Mouse (Mus musculus) megakaryocyte-erythroid progenitor cell, adult 5-6 weeks (primary cell): ENCODE data around the gene Htra3. TPM values are rescaled to one million over a fixed set of nuclear protein-coding genes. Genes with fewer than 3 reads are reported as not detected.

Experiments used
- ATAC-seq: replicated peaks from 2 replicates; pipeline ENCODE4 v1.8.0; 2016; ENCODE audit warnings: mild to moderate bottlenecking, inconsistent platforms; ENCODE audit not compliant: severe bottlenecking, poor library complexity, low FRiP score, low TSS enrichment
- total RNA-seq, 2 experiments: library from RNA; stranded (forward) in 1 of 2; stranded (reverse) in 1 of 2; fragments of 200-1000, 215-1000 nt in 1 of 2; fragments of >200 nt in 1 of 2; fragmentation: Nextera tagmentation in 1 of 2; gene quantifications; 2 replicates each; pipeline ENCODE4 v1.2.3; 2014 to 2017

The Htra3 gene
- total RNA-seq, 2 experiments from 2014 or later = not detected

DNA sequence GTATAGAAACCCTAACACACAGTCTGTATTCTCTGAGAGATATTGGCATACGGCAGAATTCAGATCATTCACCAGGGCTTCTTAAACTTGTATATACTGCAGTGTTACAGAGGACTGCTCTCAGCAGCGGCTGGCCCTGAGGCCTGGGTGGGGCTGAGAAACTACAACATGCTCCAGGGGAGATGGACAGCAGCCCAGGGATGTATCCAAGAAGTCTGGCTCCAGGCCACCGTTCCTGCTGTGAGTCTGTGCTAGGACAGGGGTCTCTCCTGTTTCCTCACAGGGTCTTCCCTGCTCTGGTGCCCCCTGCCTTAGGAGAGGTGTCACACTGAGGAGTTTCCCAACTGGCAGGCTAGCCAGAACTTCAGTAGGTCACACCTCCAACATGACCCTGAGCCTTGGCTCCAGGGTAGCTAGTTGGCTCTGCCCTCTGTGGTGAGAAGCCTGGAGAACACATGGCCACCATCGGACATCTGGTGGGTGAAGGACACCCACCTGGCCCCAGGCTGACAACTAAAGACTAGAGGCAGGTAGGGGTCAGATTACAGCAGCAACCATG lies 23.1 kb upstream of the Htra3 start:
- no peak for ATAC-seq

DNA sequence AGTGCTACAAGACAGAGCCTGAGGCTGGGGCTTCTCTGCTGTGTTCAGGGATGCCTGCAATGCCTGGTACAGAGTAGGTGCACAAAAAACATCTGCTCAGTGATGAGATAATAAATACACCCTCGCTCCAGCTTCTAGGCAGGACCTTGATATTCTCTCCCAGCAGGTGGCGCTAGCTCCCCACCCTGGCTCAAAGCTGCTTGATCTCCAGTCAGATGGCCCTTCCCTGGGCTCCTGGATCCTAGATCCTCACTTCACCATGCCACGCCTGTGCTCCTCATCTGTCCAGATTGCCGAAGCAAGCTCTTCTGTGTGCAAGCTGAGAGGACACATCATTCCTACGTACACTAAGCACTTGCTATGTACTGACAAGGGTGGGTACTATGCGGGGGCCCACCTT lies 21.5 kb upstream of the Htra3 start:
- ATAC-seq = 0 out of 2 replicates have a peak, but pooled peaks have one; percentile 36

DNA sequence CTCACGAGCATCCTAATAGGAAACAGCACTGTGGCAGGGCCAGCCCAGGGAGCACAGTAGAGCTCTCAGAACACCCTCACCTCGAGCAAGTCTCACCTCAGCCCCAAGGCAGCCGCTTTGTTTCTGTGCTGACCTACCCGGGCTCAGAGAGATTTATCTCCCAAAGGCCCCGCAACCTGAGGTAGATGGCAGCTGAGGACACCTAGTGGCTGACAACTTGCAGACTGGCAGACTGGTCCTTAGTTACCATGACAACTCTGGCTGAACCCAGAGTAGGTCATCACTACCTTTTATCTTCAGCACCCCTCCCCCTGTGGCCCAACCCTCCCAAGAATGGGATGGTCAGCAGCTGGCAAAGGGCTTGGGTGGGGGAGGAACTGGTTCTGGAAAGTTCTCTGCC lies 16.2 kb upstream of the Htra3 start:
- ATAC-seq = no peak

DNA sequence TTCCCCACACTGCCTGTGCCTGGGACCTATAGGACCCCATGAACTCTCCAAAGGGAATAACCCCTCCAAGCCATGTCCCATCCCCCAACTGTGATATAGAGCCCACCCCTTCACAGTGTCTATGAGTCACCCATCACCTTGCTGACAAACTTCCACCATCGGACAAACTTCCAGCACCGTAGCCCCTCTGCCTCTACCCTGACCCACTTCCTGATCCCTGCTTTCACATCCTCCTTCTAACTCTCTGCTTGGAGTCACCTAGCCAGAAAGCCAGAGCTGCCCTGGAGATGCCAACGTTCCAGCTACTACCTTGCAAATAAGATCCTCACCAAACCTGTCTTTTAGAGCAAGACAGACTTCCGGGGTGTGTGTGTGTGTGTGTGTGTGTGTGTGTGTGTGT lies 14.1 kb upstream of the Htra3 start:
- no peak for ATAC-seq

DNA sequence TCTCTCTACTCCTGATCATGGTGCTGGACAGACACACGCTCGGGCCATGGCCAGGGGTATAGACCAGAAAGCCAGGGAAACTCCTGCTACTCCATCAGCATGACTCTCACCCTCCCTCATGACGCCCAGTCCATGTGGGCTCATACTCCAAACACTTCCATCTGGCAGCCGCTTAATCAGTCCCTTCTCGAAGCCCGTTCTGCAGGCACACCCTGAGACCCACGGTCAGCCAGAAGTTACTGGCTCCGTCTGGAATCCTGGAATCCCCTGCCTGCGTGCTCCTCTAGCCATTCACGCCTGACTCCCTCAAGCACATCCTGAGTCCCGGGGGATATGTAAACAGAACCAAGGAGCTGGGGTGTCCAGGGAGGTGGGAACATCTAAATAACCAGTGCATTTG lies 11.7 kb upstream of the Htra3 start:
- ATAC-seq = no peak

DNA sequence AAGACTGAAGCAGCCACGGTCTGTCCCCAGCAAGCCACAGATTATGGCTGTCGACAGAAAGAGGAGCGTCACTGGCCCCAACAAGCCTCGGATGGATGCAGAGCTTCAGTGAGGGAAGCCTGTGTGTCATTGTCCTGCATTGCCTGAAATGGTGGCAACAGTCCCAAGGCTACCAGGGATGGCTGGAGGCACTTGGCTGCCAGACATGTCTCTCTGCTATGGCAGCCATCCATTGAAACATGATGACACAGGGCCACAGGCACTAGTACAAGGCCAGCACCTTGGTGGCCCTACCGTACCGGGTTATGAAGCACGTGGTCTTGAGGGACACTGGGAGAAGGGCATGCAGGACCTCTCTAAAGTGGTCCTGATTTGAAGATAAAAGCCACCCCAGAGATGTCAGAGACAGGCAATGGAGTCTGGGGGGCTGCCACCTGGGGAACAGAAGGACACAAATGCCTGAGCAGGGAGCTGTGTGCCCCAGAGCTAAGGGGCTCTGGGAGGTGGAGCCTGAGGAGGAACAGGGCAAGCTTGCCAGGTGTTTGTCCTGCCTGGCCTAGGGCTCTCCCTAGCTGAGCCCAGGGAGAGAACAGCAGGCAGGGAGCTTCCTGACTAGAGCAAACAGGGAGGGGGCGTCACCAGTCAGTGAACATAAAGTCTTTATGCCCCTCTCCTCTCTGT lies 11.0 kb upstream of the Htra3 start:
- no peak for ATAC-seq

DNA sequence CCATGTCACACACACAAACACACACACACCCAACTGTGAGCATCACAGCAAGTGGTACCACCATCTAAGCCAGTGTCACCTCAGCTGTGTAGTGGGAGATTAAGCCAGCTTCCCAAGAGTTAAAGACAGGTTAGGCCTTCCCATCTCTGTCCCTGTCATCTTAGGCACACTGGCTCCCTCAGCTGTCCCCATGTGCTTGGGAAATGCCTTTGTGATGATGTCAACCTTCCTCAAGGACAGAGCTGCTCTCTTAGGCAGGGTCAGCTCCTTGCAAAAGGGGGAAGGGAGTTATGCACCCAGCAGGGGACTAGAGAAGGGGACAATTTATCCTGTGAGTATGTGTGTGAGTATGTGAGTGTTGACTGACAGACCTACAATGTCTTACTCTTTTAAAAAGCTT lies 9.8 kb upstream of the Htra3 start:
- no peak for ATAC-seq

DNA sequence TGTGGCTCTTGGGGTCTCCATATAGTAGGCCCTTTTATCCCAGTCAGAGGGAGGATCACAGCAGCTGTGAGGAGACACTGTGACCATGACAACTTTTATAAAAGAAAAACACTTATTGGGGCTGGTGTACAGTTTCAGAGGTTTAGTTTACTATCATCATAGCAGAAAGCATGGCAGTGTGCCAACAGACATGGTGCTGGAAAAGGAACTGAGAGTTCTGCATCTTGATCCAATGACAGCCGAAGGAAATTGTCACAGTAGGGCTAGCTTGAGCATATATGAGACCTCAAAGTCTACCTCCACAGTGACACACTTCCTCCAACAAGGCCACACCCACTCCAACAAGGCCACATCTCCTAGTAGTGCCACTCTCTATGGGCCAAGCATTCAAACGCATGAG lies 9.3 kb upstream of the Htra3 start:
- no peak for ATAC-seq

DNA sequence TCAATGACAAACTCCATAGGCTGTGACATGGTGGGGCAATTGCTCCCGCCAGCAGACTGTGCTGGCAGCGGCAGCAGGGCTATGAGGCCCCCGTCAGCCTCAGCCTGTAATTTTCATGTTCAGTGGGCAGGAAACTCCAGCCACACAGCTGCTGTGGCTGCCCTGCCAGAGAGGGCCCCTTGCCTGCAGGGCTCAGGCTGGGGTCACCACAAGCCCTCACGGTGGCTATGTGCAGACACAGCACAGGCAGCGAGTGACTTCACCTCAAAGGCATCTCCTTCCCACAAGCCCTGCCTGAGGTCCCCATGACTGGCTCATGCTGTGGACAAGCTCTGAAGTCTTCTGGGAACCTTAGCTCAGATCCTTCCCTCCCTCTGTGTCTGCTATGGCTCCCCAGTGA lies 7.5 kb upstream of the Htra3 start:
- no peak for ATAC-seq

DNA sequence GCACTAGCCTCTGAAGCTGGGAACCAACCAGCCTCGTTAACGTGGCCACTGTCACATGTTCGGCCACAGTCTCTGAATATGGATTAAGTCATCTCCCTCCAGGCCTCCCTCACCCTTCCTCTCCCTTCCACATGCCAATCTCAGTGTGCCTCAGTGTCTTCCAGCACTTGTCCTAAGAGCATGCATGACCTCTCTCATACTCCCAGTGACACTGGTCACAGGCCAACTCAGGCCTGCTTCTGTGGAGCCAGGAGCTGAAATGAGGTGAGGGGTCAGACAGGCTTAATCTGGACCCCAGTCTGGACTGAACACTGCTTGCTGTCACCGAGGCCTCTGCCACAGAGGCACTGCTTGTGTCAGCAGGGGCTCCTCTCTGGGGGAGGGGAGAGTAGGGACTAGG lies 6.8 kb upstream of the Htra3 start:
- ATAC-seq = no peak

DNA sequence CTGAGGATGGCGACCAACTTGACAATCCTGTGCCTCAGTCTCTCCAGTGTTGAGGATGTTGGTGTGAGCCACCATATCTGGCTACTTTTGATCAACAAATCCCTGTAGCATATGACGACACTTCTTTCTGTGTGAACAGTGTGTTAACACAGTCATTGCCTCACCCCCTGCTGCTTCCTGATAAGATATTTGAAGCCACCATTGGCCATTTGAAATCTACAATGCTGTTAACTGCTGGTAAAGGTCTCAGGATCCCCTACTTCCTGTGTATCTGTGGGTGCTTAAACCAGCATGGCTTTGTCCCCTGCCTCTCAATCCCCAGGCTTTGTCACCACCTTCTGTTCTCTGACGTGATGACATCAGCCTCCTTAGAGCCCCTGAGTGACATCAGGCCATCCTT lies 5.5 kb upstream of the Htra3 start:
- 0 out of 2 replicates have a peak, but pooled peaks have one; percentile 28 for ATAC-seq

DNA sequence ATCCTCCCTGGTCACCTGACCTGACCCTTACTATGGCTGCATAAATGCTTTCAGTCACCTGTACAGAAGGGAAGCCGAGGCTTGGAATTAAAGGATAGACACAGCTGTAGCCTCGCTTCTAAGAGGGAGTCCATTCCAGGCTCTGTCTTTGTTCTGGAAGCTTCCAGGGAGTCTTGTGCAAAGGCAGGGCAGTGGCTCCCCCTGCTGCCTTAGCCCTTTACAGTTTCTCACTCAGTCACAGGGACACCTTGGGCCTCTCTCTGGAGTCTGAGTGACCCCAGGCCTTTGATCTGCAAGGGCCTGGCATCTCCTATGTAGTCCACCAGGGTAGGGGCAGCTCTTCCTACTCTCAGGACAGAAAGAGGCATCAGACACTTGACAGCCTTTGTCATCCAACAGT lies 1.4 kb upstream of the Htra3 start:
- ATAC-seq = no peak

DNA sequence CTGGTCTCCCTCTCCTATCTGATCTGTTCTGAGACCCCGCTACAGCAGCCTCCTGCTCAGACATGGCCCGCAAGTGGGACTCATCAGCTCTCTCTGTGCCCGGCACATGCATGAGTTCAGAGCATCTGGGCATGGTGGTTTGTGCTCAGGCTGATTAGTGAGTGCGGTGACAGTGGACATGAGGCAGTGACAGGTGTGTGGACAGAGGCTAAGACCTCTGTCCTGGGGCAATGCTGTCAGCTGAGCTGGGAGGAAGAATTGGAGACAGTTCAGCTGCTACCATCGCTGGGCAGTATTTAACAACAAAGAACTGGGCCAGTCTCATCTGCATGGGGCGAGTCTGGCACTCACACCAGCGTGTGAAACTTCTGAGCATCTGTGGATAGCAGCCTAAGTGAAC lies 2.6 kb downstream of the Htra3 start:
- ATAC-seq = no peak

DNA sequence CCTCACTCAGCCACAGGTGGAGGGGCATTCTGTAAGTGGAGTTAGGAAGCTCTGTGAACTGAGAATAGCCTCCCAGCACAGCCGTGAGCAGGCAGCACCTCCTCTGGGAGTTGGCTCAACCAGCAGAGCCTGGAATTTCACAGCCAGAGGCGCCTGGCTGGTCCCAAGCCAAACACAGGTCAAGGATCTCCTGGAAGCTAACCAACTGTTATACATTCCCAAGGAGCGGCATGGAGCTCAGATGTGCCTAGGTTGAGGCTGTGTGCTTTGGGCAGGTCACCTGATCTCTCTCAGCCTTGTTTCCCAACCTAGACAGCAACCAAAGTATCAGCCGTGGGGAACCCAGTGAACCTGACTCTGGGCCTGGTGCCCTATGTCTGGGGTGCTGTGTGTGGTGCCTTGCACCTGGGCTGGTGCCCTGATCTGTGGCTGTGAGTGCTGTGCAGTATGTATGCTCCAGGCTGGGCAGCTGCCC lies 5.5 kb downstream of the Htra3 start:
- ATAC-seq = no peak

DNA sequence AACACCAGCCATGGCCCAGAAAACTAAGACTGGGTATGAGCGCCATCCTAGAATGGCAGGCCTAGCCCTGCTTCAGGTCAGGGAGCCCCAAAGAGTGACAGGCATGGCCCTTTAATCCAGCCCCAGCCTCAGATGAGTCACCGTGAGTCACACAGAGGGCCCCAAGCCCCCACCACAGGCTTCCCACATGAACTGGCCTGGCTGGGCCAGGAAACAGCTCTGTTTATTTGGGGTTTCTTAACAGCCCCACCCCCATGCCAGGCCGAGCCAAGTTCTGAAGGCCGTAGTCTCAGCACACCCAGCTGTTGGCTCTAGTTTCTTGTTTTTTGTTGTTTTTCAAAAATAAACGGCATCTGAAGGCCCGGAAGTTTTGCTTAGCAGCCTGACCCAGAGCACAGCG lies 6.5 kb downstream of the Htra3 start:
- no peak for ATAC-seq

DNA sequence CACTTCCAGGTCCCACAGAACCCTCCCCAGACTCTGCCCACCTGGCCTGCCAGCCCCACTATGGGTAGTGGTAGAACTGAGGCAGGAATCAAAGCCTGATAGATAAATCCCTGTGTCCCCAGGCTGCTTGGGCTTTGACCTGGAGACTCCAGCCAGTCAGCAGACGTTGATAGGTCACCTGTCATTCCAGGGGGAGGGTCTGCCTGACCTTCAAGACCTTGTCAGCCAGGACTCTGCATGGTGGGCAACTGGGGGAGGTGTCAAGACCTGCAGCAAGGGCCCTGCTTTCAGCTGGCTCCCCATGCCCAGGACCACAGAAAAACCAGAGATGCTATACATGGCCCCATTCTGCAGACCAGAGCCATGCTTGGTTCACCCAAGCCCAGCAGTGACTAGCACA lies 7.0 kb downstream of the Htra3 start:
- ATAC-seq = no peak

DNA sequence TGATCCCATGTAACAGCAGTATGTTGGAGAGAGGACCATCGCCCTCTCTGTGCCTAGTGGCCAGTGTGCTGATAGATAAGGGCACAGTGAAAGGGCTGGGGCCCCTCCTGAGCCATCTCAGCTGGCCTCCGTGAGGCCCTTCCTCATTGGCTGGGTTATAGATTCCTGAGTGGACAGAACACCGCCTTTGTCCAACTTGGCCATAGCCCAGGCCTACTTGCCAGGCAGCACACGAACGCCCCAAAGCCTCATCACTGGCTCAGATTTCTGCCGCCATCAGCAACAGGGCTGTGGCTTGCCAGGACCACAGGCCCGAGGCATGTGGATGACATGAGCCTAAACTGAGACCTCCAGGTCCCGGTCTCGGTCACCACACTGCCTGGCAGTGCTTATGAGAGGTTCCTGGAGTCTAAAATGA lies 8.1 kb downstream of the Htra3 start:
- no peak for ATAC-seq

DNA sequence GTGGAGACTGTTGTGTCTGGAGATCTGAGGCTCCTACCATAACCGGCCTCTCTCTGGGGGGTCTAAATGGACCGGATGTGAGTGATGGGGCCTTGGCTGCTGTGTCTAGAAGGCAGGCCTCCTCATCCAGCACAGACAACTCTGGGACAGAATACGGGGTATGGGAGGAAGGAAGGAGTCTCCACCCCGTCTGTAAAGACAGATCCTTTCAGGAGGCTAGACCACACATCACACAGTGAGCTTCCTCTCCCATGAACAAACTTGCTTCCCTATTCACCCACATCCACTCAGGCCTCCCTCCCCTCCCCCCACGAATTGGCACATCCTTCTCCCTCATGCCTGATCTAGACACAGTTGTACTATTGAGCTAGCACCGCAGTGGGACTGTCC lies 9.2 kb downstream of the Htra3 start:
- ATAC-seq = no peak

DNA sequence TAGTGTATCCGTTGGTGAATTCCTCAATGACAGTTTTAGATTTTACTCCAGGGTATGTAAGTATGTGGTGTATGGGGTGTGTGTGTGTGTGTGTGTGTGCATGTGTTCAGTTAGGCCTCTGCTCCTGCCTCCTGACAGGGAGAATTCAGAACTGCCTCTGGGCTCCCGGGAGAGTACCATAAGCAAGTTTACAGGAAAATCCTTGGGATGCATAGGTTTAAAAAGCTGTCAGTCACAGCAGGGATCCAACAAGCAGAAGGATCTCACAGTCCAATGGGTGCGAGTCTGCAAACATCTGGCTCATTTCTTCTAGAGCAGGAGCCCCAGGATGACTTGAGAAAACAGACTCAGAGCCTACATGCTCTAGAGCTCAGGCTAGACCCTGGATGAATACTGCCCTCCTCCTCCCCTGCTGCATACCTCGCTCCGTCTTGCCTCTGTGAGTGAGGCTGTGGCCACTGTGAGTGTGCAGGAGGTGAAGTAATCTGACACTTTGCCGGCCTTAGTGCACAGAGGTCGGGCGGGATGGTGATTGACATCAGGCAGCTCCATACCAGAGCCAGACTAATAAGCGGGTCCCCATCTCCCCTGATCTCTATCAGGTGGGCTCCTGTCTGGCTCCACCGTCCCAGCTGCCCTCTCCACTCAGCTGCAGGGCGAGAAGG lies 9.7 kb downstream of the Htra3 start:
- ATAC-seq = no peak

DNA sequence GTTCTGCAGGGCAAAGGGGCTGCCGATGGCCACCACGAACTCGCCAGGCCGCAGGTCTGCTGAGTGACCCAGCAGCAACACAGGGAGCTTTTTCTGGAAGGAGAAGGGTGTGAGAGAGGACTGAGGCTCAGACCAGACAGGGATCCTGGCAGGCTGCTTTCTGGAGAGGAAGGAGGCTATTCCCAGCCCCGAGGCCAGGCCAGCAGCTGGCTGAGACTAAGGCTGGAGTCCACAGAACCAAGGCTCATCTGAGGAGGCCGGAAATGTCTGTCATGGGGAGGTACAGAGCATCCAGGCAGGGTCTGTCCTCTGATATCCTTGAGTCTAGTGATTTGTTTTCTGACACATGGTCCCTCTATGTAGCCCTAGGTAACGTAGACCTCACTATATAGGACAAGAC lies 13.4 kb downstream of the Htra3 start:
- ATAC-seq = no peak

DNA sequence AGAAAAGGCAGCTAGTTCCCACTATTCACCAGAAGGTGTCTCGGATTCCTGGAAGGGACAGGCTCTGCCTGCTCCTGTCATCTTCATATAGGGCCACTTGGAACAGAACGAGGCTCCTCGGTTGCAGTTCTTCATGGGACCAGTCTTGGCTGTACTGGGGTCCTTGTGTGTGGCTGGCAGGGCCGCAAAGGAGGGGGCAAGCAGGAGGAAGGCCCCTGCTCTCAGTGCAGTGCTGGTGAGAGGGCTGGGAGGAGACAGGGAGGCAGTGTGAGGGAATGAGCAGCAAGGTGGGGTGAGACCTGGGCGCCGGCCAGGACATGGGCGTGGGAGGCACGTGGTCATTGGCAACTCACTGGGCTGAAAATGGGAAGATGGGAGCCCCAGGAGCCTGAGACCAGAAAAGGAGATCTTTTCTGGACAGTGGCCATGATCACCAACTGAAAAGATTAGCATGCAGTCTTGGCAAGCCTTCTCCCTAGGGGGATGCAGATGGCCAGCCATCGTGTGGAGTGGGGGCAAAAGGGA lies 17.5 kb downstream of the Htra3 start:
- no peak for ATAC-seq
